In the genomic region with DNA sequence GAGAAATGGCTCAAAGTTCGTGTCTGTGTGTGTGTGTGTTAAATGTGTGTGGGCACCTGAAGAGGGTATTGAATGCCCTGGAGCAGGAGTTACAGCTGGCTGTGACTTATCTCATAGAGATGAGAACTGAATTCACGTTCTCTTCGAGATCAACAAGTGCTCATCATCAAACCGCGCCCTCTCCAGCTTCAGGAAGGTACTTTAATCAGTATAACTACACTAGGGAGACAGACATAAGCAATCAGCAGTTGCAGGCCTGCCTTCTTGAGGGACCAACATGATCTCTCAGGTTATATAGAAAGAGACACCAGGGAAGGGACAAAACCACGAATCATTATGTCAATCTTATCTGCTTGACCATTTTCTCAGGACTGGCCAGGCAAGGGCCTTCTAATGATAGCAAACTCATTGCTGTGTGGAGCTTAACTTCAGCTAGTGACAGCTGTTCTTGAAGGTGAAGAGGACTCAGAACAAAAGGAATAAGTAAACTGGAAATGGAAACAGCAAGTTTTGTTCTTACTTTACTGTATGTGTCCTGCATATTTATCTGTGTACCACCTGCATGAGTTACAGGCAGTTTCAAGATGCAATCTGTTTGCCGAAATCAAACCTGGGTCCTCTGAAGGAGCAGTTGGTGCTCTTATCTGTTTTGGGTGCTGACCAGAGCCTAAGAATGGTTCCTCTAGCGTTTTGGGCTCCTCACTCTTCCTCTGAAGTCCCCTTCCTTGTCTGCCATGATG, we compare ENCODE assay signal across 23 mouse cellular contexts. TPM values are rescaled to one million over a fixed set of nuclear protein-coding genes. Genes with fewer than 3 reads are reported as not detected.
DNase-seq lines count a peak whose midpoint lies in the region; ATAC-seq and TF ChIP-seq lines count a peak whose summit lies in the region.
"Had no signal": no experiment of that assay in that cellular context is flagged by ENCODE, and none has a peak within 500 bp of the region (broad histone marks: within the 10 kb centered on the region; RNA-seq: fewer than 3 reads in every experiment).

No protein-coding gene starts in this region.

- DNase-seq in thymus, postnatal 14 days: peak; percentile 37
- DNase-seq in thymus, adult 18-20 months: no peak
- DNase-seq in G1E (ENCODE audit: low spot score): no peak
- no peak for DNase-seq in urinary bladder, adult 2 months (ENCODE audit: low spot score)
- no peak for DNase-seq in liver, postnatal 0 days
- no peak for DNase-seq in heart, adult 8-10 months (ENCODE audit: low spot score)
- DNase-seq: adrenal gland, postnatal 25 days; cerebellum, adult 9-10 months; kidney, adult 18-20 months; kidney, postnatal 4 days; liver, embryonic 13.5 days; lung, embryonic 14.5 days had no signal

- no peaks in the 10 kb centered on the region for H3K36me3 ChIP-seq in G1E (replicated peaks)
- H3K36me3 ChIP-seq in liver, postnatal 0 days (replicated peaks; ENCODE audit: insufficient read depth, low read length): no peaks in the 10 kb centered on the region
- H3K36me3 ChIP-seq: embryonic facial prominence, embryonic 15.5 days; heart, embryonic 12.5 days; hindbrain, embryonic 12.5 days; liver, embryonic 13.5 days; midbrain, embryonic 12.5 days; stomach, embryonic 15.5 days had no signal

- no peak overlapping the region for H3K27ac ChIP-seq in liver, postnatal 0 days (ENCODE audit: low read depth)
- H3K27ac ChIP-seq: embryonic facial prominence, embryonic 15.5 days; hindbrain, embryonic 12.5 days; liver, embryonic 13.5 days; macrophage; midbrain, embryonic 12.5 days; stomach, embryonic 15.5 days had no signal

- 58% methylated on average over 8 of the region's 8 CpGs for WGBS in liver, postnatal 0 days (ENCODE audit: insufficient replicate concordance)

- H3K4me1 ChIP-seq in G1E (ENCODE audit: insufficient read depth, low read depth, low read length): peaks cover 38% of the 10 kb centered on the region
- peaks cover 4% of the 10 kb centered on the region for H3K4me1 ChIP-seq in liver, postnatal 0 days (ENCODE audit: insufficient read depth)
- H3K4me1 ChIP-seq: embryonic facial prominence, embryonic 15.5 days; heart, embryonic 12.5 days; hindbrain, embryonic 12.5 days; midbrain, embryonic 12.5 days; stomach, embryonic 15.5 days had no signal

- H3K4me3 ChIP-seq in G1E (ENCODE audit: low read depth, low read length): no peak overlapping the region
- no peak overlapping the region for H3K4me3 ChIP-seq in liver, postnatal 0 days (ENCODE audit: low read depth, low read length)
- H3K4me3 ChIP-seq: embryonic facial prominence, embryonic 15.5 days; heart, embryonic 12.5 days; hindbrain, embryonic 12.5 days; liver, embryonic 13.5 days; midbrain, embryonic 12.5 days; stomach, embryonic 15.5 days had no signal

- ATAC-seq in G1E (ENCODE audit: extremely low read depth, insufficient number of reproducible peaks, low FRiP score, poor library complexity, severe bottlenecking): peak; percentile 45
- 0 out of 2 replicates have a peak, but pooled peaks have one; percentile 21 for ATAC-seq in megakaryocyte progenitor cell, adult 5-6 weeks (replicated peaks; ENCODE audit: poor library complexity)
- no peak for ATAC-seq in liver, postnatal 0 days
- ATAC-seq: forebrain, embryonic 14.5 days had no signal

- peaks cover 3% of the 10 kb centered on the region; the same call in 1 of the 2 replicates for H3K27me3 ChIP-seq in G1E (ENCODE audit: insufficient read depth, low read length)
- peaks cover 8% of the 10 kb centered on the region; the same call in 1 of the 2 replicates for H3K27me3 ChIP-seq in liver, postnatal 0 days (ENCODE audit: insufficient read depth, low read length)
- H3K27me3 ChIP-seq: embryonic facial prominence, embryonic 15.5 days; heart, embryonic 12.5 days; hindbrain, embryonic 12.5 days; liver, embryonic 13.5 days; midbrain, embryonic 12.5 days; stomach, embryonic 15.5 days had no signal

- no peak overlapping the region for H3K9ac ChIP-seq in liver, postnatal 0 days (replicated peaks)
- H3K9ac ChIP-seq: embryonic facial prominence, embryonic 15.5 days; heart, embryonic 12.5 days; hindbrain, embryonic 12.5 days; liver, embryonic 13.5 days; lung, embryonic 14.5 days; midbrain, embryonic 12.5 days; stomach, embryonic 15.5 days had no signal

- no peaks in the 10 kb centered on the region for H3K9me3 ChIP-seq in G1E (replicated peaks)
- no peaks in the 10 kb centered on the region for H3K9me3 ChIP-seq in liver, postnatal 0 days (ENCODE audit: low read length)
- H3K9me3 ChIP-seq: embryonic facial prominence, embryonic 15.5 days; heart, embryonic 12.5 days; hindbrain, embryonic 12.5 days; liver, embryonic 13.5 days; midbrain, embryonic 12.5 days; stomach, embryonic 15.5 days had no signal

- TF ChIP-seq CTCF in G1E (IDR thresholded peaks at IDR 0.05; ENCODE audit: low read depth, low read length): no peak
- no peak for TF ChIP-seq CTCF in liver, postnatal 0 days (IDR thresholded peaks at IDR 0.05; ENCODE audit: low read depth)

- no peak overlapping the region for H3K4me2 ChIP-seq in liver, postnatal 0 days (ENCODE audit: low read depth, low read length)
- H3K4me2 ChIP-seq: embryonic facial prominence, embryonic 15.5 days; heart, embryonic 12.5 days; hindbrain, embryonic 12.5 days; liver, embryonic 13.5 days; lung, embryonic 14.5 days; midbrain, embryonic 12.5 days; stomach, embryonic 15.5 days had no signal

- TF ChIP-seq EP300 in liver, postnatal 0 days (IDR thresholded peaks at IDR 0.05; ENCODE audit: low read depth): no peak

RNA-seq across cellular contexts. Expression of a gene that starts 28.6 kb away (rescaled TPM):
- total RNA-seq in G1E (2014; fragmentation: Nextera tagmentation): not detected in 2 replicates
- total RNA-seq in G1E (2017): 0.06 and 0.11 TPM in 2 replicates
- not detected in 2 replicates for polyA plus RNA-seq in G1E (2012)
- total RNA-seq in megakaryocyte progenitor cell, adult 5-6 weeks (2015): 0.10 and 0.22 TPM in 2 replicates
- total RNA-seq in megakaryocyte progenitor cell, adult 5-6 weeks (2017): 0.20 TPM in 1 of 2 replicates, not detected in the other
- 3.7 and 5.0 TPM in 2 replicates for polyA plus RNA-seq in urinary bladder, adult 2 months (2012; rRNA removed)
- not detected in 2 replicates for polyA plus RNA-seq in liver, postnatal 0 days (2015; fragmentation: Nextera tagmentation; extraction: Ambion mirVana)
- not detected for total RNA-seq in heart, adult 8-10 months (2022)
- total RNA-seq: adrenal gland, postnatal 25 days; gastrocnemius, adult 8-10 months; heart, postnatal 25 days; monocyte, adult 5-6 weeks had no signal
- polyA plus RNA-seq: macrophage had no signal

RNA-seq across cellular contexts. Expression of a gene that starts 46.6 kb away (rescaled TPM):
- 186 and 190 TPM in 2 replicates for total RNA-seq in G1E (2014; fragmentation: Nextera tagmentation)
- 230 and 256 TPM in 2 replicates for total RNA-seq in G1E (2017)
- polyA plus RNA-seq in G1E (2012): 21.1 and 28.2 TPM in 2 replicates
- 125 and 140 TPM in 2 replicates for total RNA-seq in megakaryocyte progenitor cell, adult 5-6 weeks (2015)
- 169 and 175 TPM in 2 replicates for total RNA-seq in megakaryocyte progenitor cell, adult 5-6 weeks (2017)
- polyA plus RNA-seq in urinary bladder, adult 2 months (2012; rRNA removed): 129 and 179 TPM in 2 replicates
- polyA plus RNA-seq in liver, postnatal 0 days (2015; fragmentation: Nextera tagmentation; extraction: Ambion mirVana): 22.3 and 28.4 TPM in 2 replicates
- 10 to 100 TPM; 38.4 to 47.9 (median 42.1) TPM for total RNA-seq in heart, adult 8-10 months (2022)
